Mouse (Mus musculus): ENCODE measurements at regions not wholly inside any gene's neighbourhood (a gene's known extent, or its start where the extent isn't known, plus 50 kb on each side); places are given as distances from the start of the nearest gene placed in this dataset.

DNA sequence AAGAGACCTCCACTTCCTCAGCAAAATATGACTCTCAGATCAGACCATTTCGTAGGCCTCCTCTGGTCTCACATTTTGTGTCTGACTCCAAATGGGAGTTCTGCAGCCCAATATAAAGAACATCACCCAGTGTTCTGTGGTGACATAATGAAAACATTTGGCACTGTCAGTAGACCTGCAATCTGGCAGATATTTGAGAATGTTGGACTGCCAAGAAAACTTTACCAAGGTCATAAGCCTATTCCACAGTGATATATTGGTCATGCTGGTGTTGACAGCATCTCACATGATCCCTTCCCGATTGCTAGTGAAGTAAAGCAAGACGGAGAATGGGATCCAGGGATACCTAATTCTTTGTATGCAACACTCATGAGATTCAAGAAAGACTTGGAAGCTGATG, 271.2 kb downstream of the Fgf10 start:
- no peak for TF ChIP-seq CTCF (IDR thresholded peaks at IDR 0.05; ENCODE audit: extremely low read depth, insufficient read depth, low read length)
- no peak for TF ChIP-seq POLR2A (IDR thresholded peaks at IDR 0.05; ENCODE audit: extremely low read depth, insufficient read depth, low read length)

Data from cortical plate, adult 2 months (tissue).